Mouse (Mus musculus) thymus, postnatal 10 days (tissue): ENCODE measurements at regions not wholly inside any gene's neighbourhood (a gene's known extent, or its start where the extent isn't known, plus 50 kb on each side); places are given as distances from the start of the nearest gene placed in this dataset.

Experiments used
- DNase-seq, 2 experiments: peaks; one replicate each; pipeline ENCODE4 v3.0.0; 2021; ENCODE audit warnings: low spot score in 2 of 2

DNA sequence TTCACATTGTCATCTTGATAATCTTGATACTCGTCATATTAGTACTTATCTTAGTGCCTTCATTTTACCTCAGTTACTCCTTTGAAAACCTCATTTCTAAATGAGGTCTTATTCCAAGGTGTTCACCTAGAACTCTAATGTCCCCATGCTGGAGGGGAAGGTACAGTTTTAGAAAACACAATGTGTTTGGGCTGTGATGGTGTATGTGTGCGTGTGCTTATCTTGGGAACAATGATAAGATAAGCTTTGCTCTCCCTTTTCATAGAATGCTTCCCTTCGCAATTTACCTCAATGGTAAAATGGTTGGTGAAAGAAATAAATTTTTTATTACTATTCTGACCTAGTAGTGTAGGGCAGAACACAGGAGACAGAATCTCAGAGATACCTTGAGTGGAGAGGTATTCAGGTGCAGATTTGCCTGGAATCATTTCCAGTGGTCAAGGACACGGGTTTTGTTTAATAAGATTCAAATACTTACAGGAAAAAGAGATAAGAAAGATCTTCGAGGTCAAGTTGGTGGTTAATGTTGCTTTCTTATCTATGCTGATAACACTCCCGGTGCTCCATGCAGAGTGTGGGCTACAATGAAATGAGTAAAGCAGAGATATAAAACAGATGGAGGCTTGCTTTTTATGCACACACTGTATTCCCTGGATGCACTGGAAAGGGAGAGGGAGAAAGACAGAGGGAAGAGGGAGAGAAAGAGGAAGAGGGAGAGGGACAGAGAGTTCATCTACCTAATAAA lies 471.6 kb downstream of the Klf12 start:
- no peak for DNase-seq
